Mouse (Mus musculus) lung, embryonic 14.5 days (tissue): ENCODE data around the gene Bcl11a. TPM values are rescaled to one million over a fixed set of nuclear protein-coding genes. Genes with fewer than 3 reads are reported as not detected.

Source experiments
- ATAC-seq: fragments of 200-750 bp; cut with Nextera tagmentation; 2 replicates; pipeline ENCODE4 v1.8.0; 2017; ENCODE audit warnings: mild to moderate bottlenecking, moderate TSS enrichment, moderate library complexity; ENCODE audit not compliant: insufficient read depth
- DNase-seq: peaks from one replicate; pipeline ENCODE4 v3.0.0-alpha.2; 2015
- H3K27ac ChIP-seq: fragments of 300-500 bp; sonication (generic); 2 replicates; pipeline ENCODE4 v1.5.1; 2014; ENCODE audit warnings: low read depth, mild to moderate bottlenecking, moderate library complexity
- H3K27me3 ChIP-seq: fragments of 300-500 bp; sonication (generic); 2 replicates; pipeline ENCODE4 v1.6.1; 2014; ENCODE audit warnings: low read length, control low read depth; ENCODE audit not compliant: insufficient read depth
- H3K36me3 ChIP-seq: fragments of 300-500 bp; sonication (generic); 2 replicates; pipeline ENCODE4 v1.6.1; 2014; ENCODE audit warnings: control low read depth; ENCODE audit not compliant: insufficient read depth
- H3K4me1 ChIP-seq: fragments of 300-500 bp; sonication (generic); 2 replicates; pipeline ENCODE4 v1.6.1; 2014; ENCODE audit warnings: antibody characterized with exemption, control low read depth; ENCODE audit not compliant: insufficient read depth
- H3K4me2 ChIP-seq: fragments of 300-500 bp; sonication (generic); 2 replicates; pipeline ENCODE4 v1.6.1; 2014; ENCODE audit warnings: mild to moderate bottlenecking
- H3K4me3 ChIP-seq: fragments of 300-500 bp; sonication (generic); 2 replicates; pipeline ENCODE4 v1.5.1; 2014; ENCODE audit warnings: low read depth, low read length
- H3K9ac ChIP-seq: fragments of 300-500 bp; sonication (generic); 2 replicates; pipeline ENCODE4 v1.6.1; 2014
- H3K9me3 ChIP-seq: fragments of 300-500 bp; sonication (generic); 2 replicates; pipeline ENCODE4 v1.6.1; 2016; ENCODE audit warnings: low read depth, low read length, control low read depth
- CTCF ChIP-seq: IDR thresholded peaks from 2 replicates; pipeline ENCODE4 v1.5.1; 2016; ENCODE audit warnings: antibody characterized with exemption, low read depth
- WGBS: fragments of 180-500 bp; shearing (Covaris S2); extraction: QIAGEN DNeasy Blood & Tissue Kit; methylation state at CpG from one replicate; pipeline ENCODE4 v1.1.7; 2014; 5-methylcytosine and 5-hydroxymethylcytosine counted together
- polyA plus RNA-seq: library from polyadenylated mRNA; unstranded; fragments of >200 nt; fragmentation: Nextera tagmentation; extraction: Ambion mirVana; gene quantifications from 2 replicates; pipeline ENCODE4 v1.2.1, GENCODE M21; 2014

The Bcl11a gene
- polyA plus RNA-seq, 1 experiment from 2014 or later, result 21.1 TPM

GRCm38 (mm10) chr11:24099886-24100293 lies 22.0 kb downstream of the Bcl11a start:
- H3K27me3 ChIP-seq, result no peaks in the 10 kb centered on the region
- peaks cover 35% of the 10 kb centered on the region for H3K4me1 ChIP-seq
- TF ChIP-seq CTCF, result no peak
- no peaks in the 10 kb centered on the region for H3K9me3 ChIP-seq
- H3K9ac ChIP-seq, result no peak overlapping the region
- 6% methylated on average over 7 of the region's 7 CpGs for WGBS
- no peaks in the 10 kb centered on the region for H3K36me3 ChIP-seq
- peak overlapping the region; percentile 54 for H3K27ac ChIP-seq
- ATAC-seq (peak; percentile 64), DNase-seq (peak; percentile 78)
- peak overlapping the region; percentile 21 for H3K4me2 ChIP-seq
- H3K4me3 ChIP-seq, result no peak overlapping the region

GRCm38 (mm10) chr11:24100449-24101070 lies 22.7 kb downstream of the Bcl11a start:
- no peak overlapping the region for H3K4me3 ChIP-seq
- H3K27me3 ChIP-seq, result no peaks in the 10 kb centered on the region
- peak overlapping the region; percentile 48; the same call in 1 of the 2 replicates for H3K27ac ChIP-seq
- ATAC-seq (peak; percentile 53; the same call in 1 of the 2 replicates), DNase-seq (no peak)
- no peak for TF ChIP-seq CTCF
- peaks cover 31% of the 10 kb centered on the region for H3K4me1 ChIP-seq
- no peaks in the 10 kb centered on the region for H3K9me3 ChIP-seq
- 57% methylated on average over 4 of the region's 4 CpGs for WGBS
- no peak overlapping the region for H3K4me2 ChIP-seq
- no peaks in the 10 kb centered on the region for H3K36me3 ChIP-seq
- H3K9ac ChIP-seq, result no peak overlapping the region

GRCm38 (mm10) chr11:24101625-24102024 lies 23.8 kb downstream of the Bcl11a start:
- H3K27me3 ChIP-seq, result no peaks in the 10 kb centered on the region
- no peak overlapping the region for H3K4me2 ChIP-seq
- no peak for TF ChIP-seq CTCF
- H3K9me3 ChIP-seq, result no peaks in the 10 kb centered on the region
- DNase-seq (no peak), ATAC-seq (no peak)
- 79% methylated on average over 3 of the region's 3 CpGs for WGBS
- no peak overlapping the region for H3K4me3 ChIP-seq
- H3K9ac ChIP-seq, result no peak overlapping the region
- H3K4me1 ChIP-seq, result peaks cover 31% of the 10 kb centered on the region
- no peak overlapping the region for H3K27ac ChIP-seq
- no peaks in the 10 kb centered on the region for H3K36me3 ChIP-seq

- peaks cover 24% of the 10 kb centered on the region for H3K4me1 ChIP-seq
- WGBS, result 69% methylated on average over 2 of the region's 2 CpGs
Observed at GRCm38 (mm10) chr11:24102372-24102771, 24.5 kb downstream of the Bcl11a start.

GRCm38 (mm10) chr11:24103128-24103742 lies 25.4 kb downstream of the Bcl11a start:
- Histone ChIP-seq H3K4me1 (peaks cover 24% of the 10 kb centered on the region), H3K27ac (no peak overlapping the region)

More at GRCm38 (mm10) chr11:24102372-24102771, 24.5 kb downstream of the Bcl11a start:
- Histone ChIP-seq H3K4me2 (no peak overlapping the region), H3K9me3 (no peaks in the 10 kb centered on the region), H3K27me3 (no peaks in the 10 kb centered on the region), H3K27ac (no peak overlapping the region), H3K4me3 (no peak overlapping the region), H3K36me3 (no peaks in the 10 kb centered on the region), H3K9ac (no peak overlapping the region)
- DNase-seq, result no peak
- no peak for ATAC-seq
- TF ChIP-seq CTCF, result no peak

GRCm38 (mm10) chr11:24107414-24107813 lies 29.6 kb downstream of the Bcl11a start:
- H3K4me2 ChIP-seq, result no peak overlapping the region
- H3K27ac ChIP-seq, result no peak overlapping the region
- ATAC-seq, result no peak
- H3K9ac ChIP-seq, result no peak overlapping the region
- H3K4me1 ChIP-seq, result peaks cover 4% of the 10 kb centered on the region; the same call in 1 of the 2 replicates
- no peak overlapping the region for H3K4me3 ChIP-seq
- H3K27me3 ChIP-seq, result no peaks in the 10 kb centered on the region
- no peak for TF ChIP-seq CTCF
- no peak for DNase-seq
- WGBS, result 83% methylated on average over 5 of the region's 5 CpGs
- H3K9me3 ChIP-seq, result no peaks in the 10 kb centered on the region
- H3K36me3 ChIP-seq, result no peaks in the 10 kb centered on the region

More at GRCm38 (mm10) chr11:24103128-24103742, 25.4 kb downstream of the Bcl11a start:
- no peak overlapping the region for H3K4me2 ChIP-seq
- no peaks in the 10 kb centered on the region for H3K27me3 ChIP-seq
- no peak for TF ChIP-seq CTCF
- ATAC-seq (no peak), DNase-seq (no peak)
- no peak overlapping the region for H3K9ac ChIP-seq
- 80% methylated on average over 6 of the region's 6 CpGs for WGBS
- H3K4me3 ChIP-seq, result no peak overlapping the region
- H3K36me3 ChIP-seq, result no peaks in the 10 kb centered on the region
- no peaks in the 10 kb centered on the region for H3K9me3 ChIP-seq

GRCm38 (mm10) chr11:24108974-24109373 lies 31.1 kb downstream of the Bcl11a start:
- DNase-seq, result peak; percentile 21
- ATAC-seq, result 0 out of 2 replicates have a peak, but pooled peaks have one; percentile 19
- Histone ChIP-seq H3K27me3 (no peaks in the 10 kb centered on the region), H3K4me3 (no peak overlapping the region), H3K4me1 (peaks cover 4% of the 10 kb centered on the region; the same call in 1 of the 2 replicates), H3K9ac (no peak overlapping the region), H3K4me2 (no peak overlapping the region), H3K9me3 (no peaks in the 10 kb centered on the region), H3K27ac (no peak overlapping the region), H3K36me3 (no peaks in the 10 kb centered on the region)
- 58% methylated on average over 3 of the region's 3 CpGs for WGBS
- TF ChIP-seq CTCF, result peak; percentile 44; the same call in 1 of the 2 replicates
